Mouse (Mus musculus) embryo, embryonic 9.5 days (tissue): ENCODE measurements around the gene Hspb1.

ENCODE experiments used
- DNase-seq: peaks from one replicate; pipeline ENCODE4 v3.0.0-alpha.2; 2017; ENCODE audit errors: extremely low spot score

Gene Hspb1

GRCm38 (mm10) chr5:135913201-135913600, 25.5 kb downstream of the Hspb1 start:
- no peak for DNase-seq

DNA sequence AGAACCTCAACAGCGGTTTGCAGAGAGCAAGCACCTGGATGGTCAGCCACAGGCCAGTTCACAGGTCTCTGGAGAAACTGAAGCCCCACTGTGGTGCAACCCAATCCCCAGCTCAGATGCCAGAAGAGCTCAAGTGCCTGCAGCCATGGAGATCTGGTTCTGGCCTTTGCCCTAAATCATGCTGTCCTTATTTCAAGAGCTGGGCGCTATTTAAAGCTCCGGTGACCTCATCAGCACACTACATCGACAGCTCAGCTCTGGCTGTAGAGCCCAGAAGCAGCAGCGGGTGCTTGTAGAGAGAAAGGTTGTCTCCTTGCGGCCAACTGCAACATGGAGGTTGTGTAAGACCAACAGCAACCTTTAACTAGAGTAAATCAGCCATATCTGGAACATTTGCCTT, 26.4 kb downstream of the Hspb1 start:
- no peak for DNase-seq

- DNase-seq = no peak
Measured at GRCm38 (mm10) chr5:135916051-135916565, 28.4 kb downstream of the Hspb1 start.

DNA sequence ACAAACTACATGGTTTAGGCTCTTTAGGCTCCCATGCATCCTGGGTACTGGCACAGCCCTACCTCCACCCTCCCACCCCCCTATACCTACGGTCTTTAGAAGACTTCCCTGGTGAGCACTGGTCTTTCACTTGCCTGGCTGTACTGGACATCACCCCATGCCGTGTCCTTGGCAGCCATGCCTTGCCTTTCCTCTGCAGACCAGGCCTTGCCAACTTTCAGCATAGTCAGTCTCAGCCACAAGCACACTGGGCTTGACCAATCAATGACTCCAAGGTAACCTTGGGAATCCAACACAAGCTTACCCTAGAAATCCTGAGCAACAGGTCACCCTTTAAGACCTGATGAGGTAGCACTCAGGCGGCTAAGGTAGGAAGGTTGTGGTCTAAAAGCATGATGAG, 28.9 kb downstream of the Hspb1 start:
- DNase-seq = no peak

DNA sequence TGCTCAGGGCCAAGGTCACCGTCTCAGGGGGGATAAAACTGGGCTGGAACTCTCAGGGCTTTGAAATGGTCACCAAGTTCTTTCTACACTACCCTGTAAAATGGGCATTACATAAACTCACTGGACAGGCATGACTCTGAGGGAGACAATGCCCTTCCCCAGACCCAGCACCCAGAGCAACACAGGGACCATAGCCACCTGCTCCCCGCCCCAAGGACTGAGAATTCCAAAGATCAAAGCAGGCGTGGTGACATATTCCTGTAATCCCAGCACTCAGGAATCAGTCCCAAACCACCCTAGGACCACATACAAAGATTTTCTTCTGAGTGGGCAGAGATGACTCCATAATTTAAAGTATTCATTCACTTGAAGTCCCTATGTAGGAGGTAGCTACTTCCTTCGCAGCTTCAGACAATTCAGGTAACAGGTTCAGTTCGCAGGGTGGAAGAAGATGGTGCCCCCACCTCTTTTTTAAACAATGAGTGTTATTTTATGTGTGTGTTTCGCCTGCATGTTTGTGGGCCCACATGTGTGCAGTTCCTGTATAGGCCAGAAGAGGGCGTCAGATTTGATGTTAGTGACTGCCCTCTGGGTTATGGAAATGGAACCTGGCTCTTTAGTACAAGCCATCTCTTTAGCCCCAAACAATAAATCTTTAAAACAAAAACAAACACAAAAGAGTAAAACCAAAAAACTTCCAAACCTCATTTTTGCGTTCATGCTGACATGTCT, 29.8 kb downstream of the Hspb1 start:
- DNase-seq = no peak

DNA sequence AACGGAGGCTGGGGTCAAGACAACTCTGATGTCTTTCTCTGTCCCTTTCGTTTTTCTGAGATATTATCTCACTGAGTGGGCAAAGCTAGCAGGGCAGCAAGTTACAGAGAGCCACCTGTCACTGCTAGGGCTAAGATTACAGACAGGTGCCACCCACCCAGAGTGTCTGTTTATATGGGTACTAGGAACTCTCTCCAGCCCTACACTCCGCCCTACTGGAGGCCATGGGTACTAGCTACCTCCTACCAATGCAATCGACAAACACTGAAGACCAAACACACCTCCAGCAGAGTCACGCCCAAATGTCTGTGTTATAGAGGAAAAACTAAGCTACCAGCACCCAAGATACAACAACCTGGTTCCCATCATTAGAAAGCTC, 30.3 kb downstream of the Hspb1 start:
- no peak for DNase-seq

GRCm38 (mm10) chr5:135918593-135918992, 30.9 kb downstream of the Hspb1 start:
- DNase-seq = no peak

- no peak for DNase-seq
Measured at GRCm38 (mm10) chr5:135919902-135920301, 32.2 kb downstream of the Hspb1 start.

DNA sequence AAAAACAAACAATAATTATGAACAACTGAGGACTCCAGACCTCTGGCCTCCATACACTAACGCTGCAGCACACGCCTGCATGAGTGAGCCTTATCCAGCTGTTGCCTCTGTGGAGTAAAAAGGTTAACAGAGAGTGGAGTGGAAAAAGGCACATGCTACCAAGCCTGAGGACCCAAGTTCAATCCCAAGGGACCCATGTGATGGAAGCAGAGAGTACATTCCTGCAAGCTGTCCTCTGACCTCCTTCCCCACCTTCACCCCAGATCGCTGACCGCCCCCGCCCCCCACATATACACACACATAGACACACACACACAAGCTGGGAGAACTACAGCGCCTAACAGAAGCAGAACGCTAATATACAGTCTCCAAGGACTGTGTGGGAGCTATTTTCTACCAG, 36.2 kb downstream of the Hspb1 start:
- DNase-seq = no peak

- no peak for DNase-seq
Measured at GRCm38 (mm10) chr5:135929685-135930424, 42.1 kb downstream of the Hspb1 start.

- no peak for DNase-seq
Measured at GRCm38 (mm10) chr5:135931526-135931925, 43.8 kb downstream of the Hspb1 start.

- DNase-seq = no peak
Measured at GRCm38 (mm10) chr5:135932359-135932758, 44.6 kb downstream of the Hspb1 start.

DNA sequence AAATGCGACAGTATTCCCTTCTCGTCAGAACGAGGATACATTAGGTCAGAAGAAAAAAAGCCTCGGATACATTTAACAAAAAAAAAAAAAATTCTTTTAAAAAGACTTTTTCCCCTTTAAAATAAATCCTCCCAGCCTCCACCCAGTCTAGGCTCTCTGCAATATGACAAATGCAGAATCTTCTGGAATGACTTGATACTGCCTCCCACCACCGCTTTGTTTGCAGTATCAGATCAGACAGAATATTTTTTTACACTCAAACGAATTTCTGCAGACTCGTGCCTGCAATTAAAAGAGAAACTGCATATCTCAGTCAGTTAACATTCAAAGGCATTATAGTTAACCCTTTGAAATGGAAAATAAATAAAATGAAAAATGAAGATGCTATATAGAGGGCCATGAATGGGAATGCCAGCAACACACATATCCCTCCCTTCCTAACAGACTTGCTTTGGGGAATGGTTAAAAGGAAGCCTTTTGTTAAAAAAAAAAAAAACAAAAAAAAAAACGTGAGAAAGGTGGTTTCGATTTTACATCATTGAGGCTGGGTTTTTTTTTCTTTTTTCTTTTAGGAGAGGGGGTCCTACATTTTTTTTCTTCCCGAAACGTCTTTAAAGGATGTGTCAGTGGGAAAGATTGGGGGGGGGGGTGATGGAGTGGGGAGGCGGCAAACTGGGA, 45.6 kb downstream of the Hspb1 start:
- DNase-seq = no peak

- DNase-seq = no peak
Measured at GRCm38 (mm10) chr5:135933900-135934441, 46.3 kb downstream of the Hspb1 start.

DNA sequence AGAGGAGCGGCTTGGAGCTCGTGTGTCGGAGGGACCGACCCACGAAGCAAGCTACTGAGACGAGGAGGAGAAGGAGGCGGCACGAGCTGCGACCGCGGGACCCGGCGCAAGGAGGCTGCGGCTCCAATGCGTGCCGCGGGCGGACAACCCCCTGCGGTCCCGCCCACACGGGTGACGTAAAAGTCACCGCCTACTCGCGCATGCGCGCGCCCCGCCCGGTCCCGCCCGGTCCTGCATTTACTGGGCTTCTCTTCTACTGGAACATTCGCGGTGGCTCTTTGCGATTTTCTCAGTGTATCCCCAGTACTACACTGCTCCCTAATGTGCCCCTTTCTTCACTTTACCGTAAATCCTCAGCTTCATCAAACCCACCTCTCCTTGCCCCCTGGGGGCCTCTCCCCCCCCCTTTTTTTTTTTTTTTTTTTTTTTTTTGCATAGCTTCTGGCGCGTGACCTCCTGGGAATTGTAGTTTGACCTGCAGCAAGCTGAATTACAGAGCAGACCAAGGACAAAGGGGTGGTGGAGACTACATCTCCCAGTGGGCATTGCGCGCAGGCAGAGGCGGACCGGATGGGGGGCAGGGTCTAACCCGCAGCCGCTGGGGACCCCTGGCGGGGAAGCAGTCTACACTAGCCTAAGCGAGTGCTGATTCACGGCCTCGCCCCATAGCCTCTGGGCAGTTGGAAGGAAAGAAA, 46.9 kb downstream of the Hspb1 start, which contains the start of gene Ywhag:
Gene Ywhag (minus strand): TSS at position 136 of the 695 bp plus-strand sequence.
- peak; percentile 97 for DNase-seq

GRCm38 (mm10) chr5:135935176-135935523, 47.4 kb downstream of the Hspb1 start:
- no peak for DNase-seq

DNA sequence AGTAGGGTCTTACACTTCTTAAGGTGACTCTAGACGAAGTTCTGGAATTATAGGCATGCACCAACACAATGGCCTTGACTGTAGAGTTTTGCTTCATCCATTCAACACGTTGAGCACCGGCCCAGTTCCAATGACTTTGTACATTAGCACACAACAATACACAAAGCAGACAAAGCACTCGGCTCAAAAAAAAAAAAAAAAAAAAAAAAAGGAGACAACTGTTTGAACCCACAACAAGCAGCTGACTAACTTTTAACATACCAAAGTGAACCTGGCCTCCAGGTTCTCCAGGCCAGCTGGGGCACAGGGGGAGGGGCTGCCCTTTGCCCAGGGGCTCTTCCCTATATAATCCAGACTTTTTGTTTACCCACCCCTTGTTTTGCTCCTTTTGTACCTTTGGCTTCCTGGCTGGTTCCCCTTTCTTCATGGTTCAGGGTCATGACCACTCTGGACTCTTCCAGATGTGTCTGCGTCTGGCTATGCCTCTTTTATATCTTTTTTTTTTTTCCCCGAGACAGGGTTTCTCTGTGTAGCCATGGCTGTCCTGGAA, 48.0 kb downstream of the Hspb1 start:
- no peak for DNase-seq
